Mouse (Mus musculus): ENCODE results near the gene Traf3ip2. TPM values are rescaled to one million over a fixed set of nuclear protein-coding genes. Genes with fewer than 3 reads are reported as not detected.

Gene Traf3ip2
- polyA plus RNA-seq (2015; fragmentation: Nextera tagmentation; extraction: Ambion mirVana), result 4.1 and 5.9 TPM in 2 replicates

DNA sequence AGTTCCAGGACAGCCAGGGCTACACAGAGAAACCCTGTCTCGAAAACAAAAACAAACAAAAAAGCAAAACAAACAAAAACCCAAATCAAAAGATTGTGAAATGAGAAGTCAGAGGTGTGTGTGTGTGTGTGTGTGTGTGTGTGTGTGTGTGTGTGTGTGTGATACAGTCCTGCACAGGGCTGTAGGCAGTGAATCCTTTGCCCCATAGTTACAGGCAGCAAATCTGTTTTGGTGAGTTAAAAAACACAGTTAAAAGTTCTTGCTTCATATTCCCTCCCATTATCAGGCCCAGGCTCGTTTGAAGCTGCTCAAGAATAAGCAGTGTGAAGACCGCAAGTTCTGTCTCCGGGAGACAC lies at the start of gene Traf3ip2:
Gene Traf3ip2 (plus strand): TSS at position 302 of the 356 bp plus-strand sequence.
- Histone ChIP-seq H3K27me3 (no peaks in the 10 kb centered on the region), H3K4me1 (replicated peaks) (peaks cover 28% of the 10 kb centered on the region), H3K4me3 (replicated peaks) (no peak within 1 kb of the TSS; the same call in 1 of the 2 replicates), H3K36me3 (no peaks in the 10 kb centered on the region), H3K9ac (replicated peaks) (peak within 1 kb of the TSS; percentile 32; the same call in 1 of the 2 replicates), H3K27ac (no peak within 1 kb of the TSS), H3K9me3 (peaks cover 4% of the 10 kb centered on the region; the same call in 1 of the 2 replicates), H3K4me2 (replicated peaks) (peak within 1 kb of the TSS; percentile 42)
- 59% methylated on average over 4 of the region's 4 CpGs for WGBS
- ATAC-seq, result peak; percentile 10; the same call in 1 of the 2 replicates

DNA sequence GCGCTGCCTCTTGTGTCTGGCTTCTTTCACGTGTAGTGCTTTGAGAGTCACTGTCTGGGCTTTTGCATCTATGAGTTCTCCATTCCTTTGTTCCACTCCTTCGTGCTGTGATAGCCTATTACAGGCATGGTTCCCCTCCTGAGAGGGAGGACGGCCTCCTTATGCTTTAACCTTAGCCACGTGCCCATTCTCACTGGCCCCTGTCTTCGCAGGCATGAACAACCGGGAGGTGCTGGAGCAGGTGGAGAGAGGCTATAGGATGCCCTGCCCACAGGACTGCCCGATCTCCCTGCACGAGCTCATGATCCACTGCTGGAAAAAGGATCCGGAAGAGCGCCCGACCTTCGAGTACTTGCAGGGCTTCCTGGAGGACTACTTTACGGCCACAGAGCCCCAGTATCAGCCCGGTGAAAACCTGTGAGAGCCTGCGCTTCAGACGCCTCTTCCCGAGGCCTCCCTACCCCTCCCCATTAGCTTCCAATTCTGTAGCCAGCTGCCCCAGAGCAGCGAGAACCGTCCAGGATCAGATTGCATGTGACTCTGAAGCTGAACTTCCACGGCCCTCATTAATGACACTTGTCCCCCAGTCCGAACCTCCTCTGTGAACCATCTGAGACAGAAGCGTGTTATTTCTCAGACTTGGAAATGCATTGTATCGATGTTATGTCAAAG lies 49.0 kb upstream of the Traf3ip2 start:
- peaks cover 21% of the 10 kb centered on the region for H3K36me3 ChIP-seq
- H3K9me3 ChIP-seq, result no peaks in the 10 kb centered on the region
- no peak overlapping the region for H3K4me2 ChIP-seq (replicated peaks)
- no peak overlapping the region for H3K4me3 ChIP-seq (replicated peaks)
- H3K4me1 ChIP-seq (replicated peaks), result peaks cover 38% of the 10 kb centered on the region
- peak; percentile 68 for ATAC-seq
- H3K27ac ChIP-seq, result peak overlapping the region; percentile 75
- H3K27me3 ChIP-seq, result no peaks in the 10 kb centered on the region
- H3K9ac ChIP-seq (replicated peaks), result peak overlapping the region; percentile 15; the same call in 1 of the 2 replicates
- 39% methylated on average over 24 of the region's 24 CpGs for WGBS

DNA sequence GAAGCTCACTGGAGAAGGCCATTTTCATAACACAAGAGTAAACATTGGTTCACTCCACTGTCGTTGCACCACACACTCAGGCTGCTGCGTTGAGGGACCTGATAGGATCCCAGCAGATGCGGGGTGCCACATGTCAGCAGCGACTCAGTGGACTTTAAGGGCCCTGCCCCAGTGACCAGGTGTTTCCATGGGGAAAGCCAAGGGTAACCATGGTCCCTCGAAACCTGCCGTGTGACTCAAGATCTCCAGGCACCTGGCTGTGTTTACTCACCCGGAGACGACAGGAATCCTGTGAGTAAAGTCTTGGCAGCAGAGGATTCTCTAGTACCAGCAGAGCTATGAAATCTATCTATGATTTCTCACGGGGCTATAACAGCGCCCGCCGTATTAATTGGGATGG lies 45.8 kb upstream of the Traf3ip2 start:
- Histone ChIP-seq H3K9me3 (no peaks in the 10 kb centered on the region), H3K27ac (no peak overlapping the region), H3K4me1 (replicated peaks) (peaks cover 41% of the 10 kb centered on the region), H3K36me3 (peaks cover 14% of the 10 kb centered on the region), H3K4me3 (replicated peaks) (no peak overlapping the region), H3K4me2 (replicated peaks) (no peak overlapping the region), H3K9ac (replicated peaks) (no peak overlapping the region), H3K27me3 (no peaks in the 10 kb centered on the region)
- WGBS, result 78% methylated on average over 12 of the region's 12 CpGs
- no peak for ATAC-seq

DNA sequence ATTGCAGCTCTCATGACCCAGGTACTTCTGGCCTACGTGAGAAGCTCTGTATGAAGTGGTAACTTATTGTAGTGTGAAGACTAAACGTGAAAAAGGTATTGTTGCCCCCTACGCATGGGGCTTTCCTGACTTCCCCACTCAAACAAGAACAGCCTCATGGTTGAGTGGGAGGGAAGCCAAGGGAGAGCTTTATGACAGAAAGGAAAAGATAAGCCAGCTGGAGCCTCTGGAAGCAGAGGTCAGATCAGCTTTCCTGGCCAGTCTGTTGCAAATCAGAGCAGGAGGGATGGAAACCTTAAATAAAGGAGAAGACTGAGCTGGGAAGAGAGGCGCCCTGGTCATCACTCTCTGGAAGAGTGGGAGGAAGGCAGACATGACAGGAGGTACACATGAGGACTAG lies 43.7 kb upstream of the Traf3ip2 start:
- no peaks in the 10 kb centered on the region for H3K27me3 ChIP-seq
- H3K4me1 ChIP-seq (replicated peaks), result peaks cover 46% of the 10 kb centered on the region
- no peaks in the 10 kb centered on the region for H3K9me3 ChIP-seq
- peaks cover 14% of the 10 kb centered on the region for H3K36me3 ChIP-seq
- no peak overlapping the region for H3K9ac ChIP-seq (replicated peaks)
- no peak overlapping the region for H3K4me2 ChIP-seq (replicated peaks)
- 87% methylated on average over 4 of the region's 4 CpGs for WGBS
- no peak for ATAC-seq
- no peak overlapping the region for H3K4me3 ChIP-seq (replicated peaks)
- no peak overlapping the region; the same call in none of the 2 replicates for H3K27ac ChIP-seq

DNA sequence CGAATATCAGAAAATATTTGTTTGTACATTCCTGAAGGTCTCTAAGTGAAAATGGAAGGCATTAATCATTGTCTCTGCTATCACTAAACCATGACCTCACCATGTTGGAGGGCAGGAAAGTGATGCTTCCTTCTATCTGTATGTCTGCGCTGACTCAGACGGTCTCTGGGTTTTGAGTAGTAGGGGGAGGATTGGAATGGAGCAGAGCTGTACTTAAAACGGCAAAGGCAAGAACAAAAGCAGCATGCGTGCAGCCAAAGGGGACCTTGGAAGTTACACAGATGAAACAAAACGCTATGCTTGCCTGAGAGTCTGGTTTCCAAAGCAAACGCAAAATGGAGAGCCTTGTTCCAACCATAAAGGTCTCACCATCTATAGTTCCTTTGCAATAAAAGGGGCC lies 41.7 kb upstream of the Traf3ip2 start:
- Histone ChIP-seq H3K27me3 (no peaks in the 10 kb centered on the region), H3K27ac (peak overlapping the region; percentile 85), H3K9me3 (no peaks in the 10 kb centered on the region), H3K4me3 (replicated peaks) (no peak overlapping the region), H3K4me2 (replicated peaks) (no peak overlapping the region), H3K9ac (replicated peaks) (peak overlapping the region; percentile 36; the same call in 1 of the 2 replicates), H3K36me3 (peaks cover 9% of the 10 kb centered on the region), H3K4me1 (replicated peaks) (peaks cover 46% of the 10 kb centered on the region)
- peak; percentile 49; the same call in 1 of the 2 replicates for ATAC-seq
- WGBS, result 46% methylated on average over 7 of the region's 7 CpGs

DNA sequence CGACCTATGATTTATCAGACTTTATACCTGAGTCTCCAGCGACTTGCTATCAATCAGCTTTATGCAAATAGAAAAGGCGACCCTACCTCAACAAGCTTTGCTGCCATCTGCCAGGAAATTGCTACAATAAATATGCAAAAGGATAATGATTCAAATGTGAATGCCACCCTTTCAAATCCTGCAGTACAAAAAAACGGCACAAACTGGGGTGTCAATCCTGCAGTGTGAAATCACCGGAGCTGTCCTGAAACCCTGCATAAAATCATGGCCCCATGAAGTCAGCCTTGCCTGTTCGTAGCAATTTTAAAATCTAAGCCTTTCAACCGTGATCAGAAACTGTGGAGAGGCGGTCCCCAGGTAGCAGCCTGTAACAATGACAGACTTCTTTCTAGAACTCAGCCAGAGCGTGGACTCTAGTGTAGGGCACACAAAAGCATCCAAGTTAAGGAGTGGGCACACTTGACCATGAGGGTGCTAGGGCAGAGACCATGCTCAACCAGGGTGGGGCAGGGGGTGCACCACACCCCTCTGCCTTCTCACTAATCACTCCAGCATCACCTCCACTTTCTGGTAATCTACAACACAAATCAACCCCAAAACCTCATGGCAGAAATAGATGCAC lies 40.6 kb upstream of the Traf3ip2 start:
- no peak overlapping the region for H3K4me2 ChIP-seq (replicated peaks)
- H3K9ac ChIP-seq (replicated peaks), result peak overlapping the region; percentile 34; the same call in 1 of the 2 replicates

DNA sequence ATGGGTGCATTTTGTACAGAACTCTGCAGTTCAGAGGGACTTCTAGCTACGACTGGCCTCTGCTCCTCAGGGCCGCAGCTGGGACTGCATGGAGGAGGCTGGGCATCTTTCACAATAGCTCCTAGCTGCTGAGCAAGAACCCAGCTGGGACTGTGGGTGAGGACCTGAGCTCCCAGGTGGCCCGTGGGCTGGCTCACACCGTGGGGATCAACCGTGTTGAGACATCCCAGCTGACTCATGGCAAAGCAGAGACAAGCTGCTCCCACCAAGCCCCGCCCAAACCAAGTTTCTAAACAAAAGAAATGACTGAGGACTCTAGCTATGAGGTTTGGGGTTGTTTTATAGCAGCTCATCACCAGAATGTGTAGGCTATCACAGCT lies 40.1 kb upstream of the Traf3ip2 start:
- H3K4me2 ChIP-seq (replicated peaks), result no peak overlapping the region
- 0 out of 2 replicates have a peak overlapping the region, but pooled peaks have one; percentile 34 for H3K9ac ChIP-seq (replicated peaks)
- no peaks in the 10 kb centered on the region for H3K36me3 ChIP-seq
- H3K4me3 ChIP-seq (replicated peaks), result no peak overlapping the region
- H3K9me3 ChIP-seq, result no peaks in the 10 kb centered on the region
- no peaks in the 10 kb centered on the region for H3K27me3 ChIP-seq
- 39% methylated on average over 6 of the region's 6 CpGs for WGBS
- peak; percentile 49 for ATAC-seq
- peak overlapping the region; percentile 85 for H3K27ac ChIP-seq
- peaks cover 41% of the 10 kb centered on the region for H3K4me1 ChIP-seq (replicated peaks)

More for the DNA sequence above, 40.6 kb upstream of the Traf3ip2 start:
- peak; percentile 47 for ATAC-seq
- Histone ChIP-seq H3K27me3 (no peaks in the 10 kb centered on the region), H3K4me1 (replicated peaks) (peaks cover 43% of the 10 kb centered on the region), H3K27ac (peak overlapping the region; percentile 85), H3K9me3 (no peaks in the 10 kb centered on the region), H3K4me3 (replicated peaks) (no peak overlapping the region), H3K36me3 (peaks cover 2% of the 10 kb centered on the region; the same call in 1 of the 2 replicates)
- 20% methylated on average over 9 of the region's 9 CpGs for WGBS

DNA sequence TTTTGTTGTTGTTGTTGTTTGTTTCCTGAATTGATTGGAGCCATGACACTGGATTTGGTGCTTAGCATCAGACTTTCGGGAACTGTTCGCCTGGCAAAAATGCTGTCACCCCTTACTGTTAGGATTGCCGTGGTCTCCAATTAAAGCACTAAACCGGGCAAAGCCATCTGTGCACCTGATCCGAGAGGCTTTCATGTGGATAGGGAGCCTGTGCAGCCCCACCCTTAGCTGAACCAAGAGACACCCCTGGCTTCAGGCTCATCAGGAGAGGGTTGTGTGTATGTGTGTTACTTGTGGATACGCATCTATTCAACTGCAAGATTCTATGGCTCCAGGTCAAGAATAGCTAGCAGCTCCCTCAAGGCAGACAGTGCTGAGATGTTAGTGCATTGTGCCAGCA lies 36.3 kb upstream of the Traf3ip2 start:
- no peak overlapping the region for H3K4me2 ChIP-seq (replicated peaks)
- WGBS, result 83% methylated on average over 6 of the region's 6 CpGs
- no peak for ATAC-seq
- no peak overlapping the region for H3K27ac ChIP-seq
- no peaks in the 10 kb centered on the region for H3K36me3 ChIP-seq
- H3K27me3 ChIP-seq, result no peaks in the 10 kb centered on the region
- H3K9ac ChIP-seq (replicated peaks), result no peak overlapping the region
- no peaks in the 10 kb centered on the region for H3K9me3 ChIP-seq
- no peak overlapping the region for H3K4me3 ChIP-seq (replicated peaks)
- peaks cover 28% of the 10 kb centered on the region for H3K4me1 ChIP-seq (replicated peaks)

DNA sequence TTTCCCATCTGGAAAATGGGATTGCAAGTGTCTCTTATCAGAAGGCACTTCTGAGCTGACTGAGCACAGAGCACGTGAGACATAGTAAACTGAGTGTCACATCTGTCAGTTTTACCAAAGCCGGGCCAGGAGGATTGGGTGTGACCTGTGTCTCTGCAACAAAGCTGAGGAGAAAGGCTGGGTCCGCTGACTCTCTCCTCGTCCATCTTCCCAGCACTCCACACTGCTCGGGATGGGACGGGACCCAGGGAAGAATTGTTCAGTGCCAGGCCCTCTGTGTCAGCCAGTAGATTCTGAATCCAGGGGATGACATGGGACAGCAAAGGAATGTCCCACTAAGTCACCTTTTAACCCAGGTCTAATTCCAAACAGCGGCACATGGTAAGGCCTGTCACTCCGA lies 32.3 kb upstream of the Traf3ip2 start:
- WGBS, result 66% methylated on average over 8 of the region's 8 CpGs
- Histone ChIP-seq H3K9me3 (no peaks in the 10 kb centered on the region), H3K4me1 (replicated peaks) (peaks cover 8% of the 10 kb centered on the region), H3K27me3 (no peaks in the 10 kb centered on the region), H3K4me3 (replicated peaks) (no peak overlapping the region), H3K27ac (no peak overlapping the region), H3K36me3 (no peaks in the 10 kb centered on the region), H3K4me2 (replicated peaks) (no peak overlapping the region), H3K9ac (replicated peaks) (no peak overlapping the region)
- no peak for ATAC-seq

DNA sequence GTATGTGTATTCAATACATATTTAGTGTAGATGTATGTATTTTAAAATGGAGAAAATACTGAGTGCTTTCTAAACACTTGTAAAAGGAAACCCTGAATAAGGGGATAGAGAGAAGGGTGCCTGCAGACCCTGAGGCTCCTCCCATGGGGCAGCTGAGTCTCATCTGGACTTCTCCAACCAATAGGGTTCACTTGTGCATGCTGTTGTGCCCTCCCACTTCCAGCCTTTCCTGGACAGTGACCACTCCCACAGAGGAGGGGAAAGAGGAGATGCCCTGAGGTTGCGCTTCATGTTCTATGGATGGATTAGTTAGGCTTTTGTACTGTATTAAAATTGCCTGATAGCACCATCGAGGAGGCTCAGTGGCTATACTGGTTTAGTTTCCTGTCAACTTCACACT lies 30.3 kb upstream of the Traf3ip2 start:
- Histone ChIP-seq H3K4me3 (replicated peaks) (no peak overlapping the region), H3K4me2 (replicated peaks) (no peak overlapping the region), H3K36me3 (no peaks in the 10 kb centered on the region), H3K27ac (no peak overlapping the region), H3K4me1 (replicated peaks) (peaks cover 16% of the 10 kb centered on the region), H3K9ac (replicated peaks) (no peak overlapping the region), H3K9me3 (no peaks in the 10 kb centered on the region), H3K27me3 (no peaks in the 10 kb centered on the region)
- WGBS, result 61% methylated on average over 2 of the region's 2 CpGs
- ATAC-seq, result no peak

DNA sequence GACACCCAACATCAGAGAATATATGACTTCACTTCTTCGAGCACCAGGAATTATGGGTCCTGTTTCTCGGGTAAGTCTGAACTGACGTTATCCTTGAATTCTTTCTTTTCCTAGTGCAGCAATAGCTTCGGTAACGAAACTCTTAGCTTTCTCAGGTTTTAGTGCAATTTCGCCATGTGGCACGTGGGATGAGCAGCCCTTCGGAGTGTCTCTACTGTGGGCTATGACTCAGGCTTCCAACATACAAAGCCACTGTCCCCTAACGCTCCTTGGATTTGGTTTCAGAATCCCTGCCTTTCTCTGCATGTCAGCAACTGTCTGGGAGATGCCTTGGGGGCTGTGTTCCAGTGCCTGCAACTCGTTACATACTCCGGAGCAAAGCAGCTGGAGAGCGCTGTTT lies 29.0 kb upstream of the Traf3ip2 start:
- Histone ChIP-seq H3K4me1 (replicated peaks) (peaks cover 30% of the 10 kb centered on the region), H3K4me3 (replicated peaks) (no peak overlapping the region), H3K4me2 (replicated peaks) (no peak overlapping the region), H3K36me3 (no peaks in the 10 kb centered on the region), H3K27ac (no peak overlapping the region), H3K27me3 (no peaks in the 10 kb centered on the region), H3K9ac (replicated peaks) (no peak overlapping the region), H3K9me3 (no peaks in the 10 kb centered on the region)
- WGBS, result 91% methylated on average over 12 of the region's 12 CpGs
- ATAC-seq, result no peak

DNA sequence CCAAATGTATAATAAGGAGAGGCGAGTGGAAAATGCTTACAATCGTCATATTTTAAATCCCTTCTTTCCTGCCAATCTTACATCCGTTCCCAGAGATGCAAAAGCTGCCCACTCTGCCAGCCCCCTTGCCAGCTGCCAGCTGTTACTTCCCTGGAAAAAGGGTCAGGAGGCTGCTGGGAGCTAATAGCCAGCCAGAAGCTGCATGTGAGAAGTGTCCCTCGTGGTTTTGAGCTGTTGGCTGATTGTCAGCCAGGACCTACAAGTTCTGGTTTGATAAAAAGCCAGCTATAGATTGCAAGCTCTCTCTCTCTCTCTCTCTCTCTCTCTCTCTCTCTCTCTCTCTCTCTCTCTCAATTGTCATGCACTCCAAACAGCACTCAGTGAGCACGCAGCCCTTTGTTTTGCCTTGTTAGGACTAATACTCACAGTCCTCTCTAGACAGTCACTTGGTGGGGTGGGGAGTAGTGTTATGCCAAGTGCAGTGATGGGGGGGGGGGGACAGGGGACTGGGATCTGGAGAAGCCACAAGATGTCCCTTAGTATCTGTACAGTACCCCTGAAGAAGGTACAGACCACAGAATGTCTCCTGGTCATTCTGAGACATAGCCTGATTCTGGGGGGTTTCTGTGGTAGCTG lies 25.3 kb upstream of the Traf3ip2 start:
- Histone ChIP-seq H3K27me3 (no peaks in the 10 kb centered on the region), H3K4me1 (replicated peaks) (peaks cover 31% of the 10 kb centered on the region), H3K4me2 (replicated peaks) (no peak overlapping the region; the same call in 1 of the 2 replicates), H3K9me3 (no peaks in the 10 kb centered on the region), H3K4me3 (replicated peaks) (no peak overlapping the region), H3K27ac (peak overlapping the region; percentile 79), H3K9ac (replicated peaks) (peak overlapping the region; percentile 28; the same call in 1 of the 2 replicates), H3K36me3 (no peaks in the 10 kb centered on the region)
- WGBS, result 45% methylated on average over 5 of the region's 5 CpGs
- peak; percentile 68 for ATAC-seq

Data from midbrain, embryonic 13.5 days (tissue).